Mouse (Mus musculus): Measurements from ENCODE around the gene Srpr.

The Srpr gene

GRCm38 (mm10) chr9:35264509-35264908 is 64.5 kb downstream of the Srpr start:
- DNase-seq: no peak

GRCm38 (mm10) chr9:35267146-35267975 is 67.4 kb downstream of the Srpr start, which contains the start of the genes Fam118b and Rpusd4:
Gene Fam118b, minus strand, starts transcription at chr9:35267805.
Gene Rpusd4, plus strand, starts transcription at chr9:35267865.
- DNase-seq: peak; percentile 97

- peak; percentile 22 for DNase-seq
These were observed 68.2 kb downstream of the Srpr start for GRCm38 (mm10) chr9:35267976-35268715.

- no peak for DNase-seq
These were observed 77.9 kb downstream of the Srpr start for GRCm38 (mm10) chr9:35277855-35278365.

GRCm38 (mm10) chr9:35278451-35278850 is 78.5 kb downstream of the Srpr start:
- no peak for DNase-seq

GRCm38 (mm10) chr9:35282006-35282850 is 82.3 kb downstream of the Srpr start:
- peak; percentile 67 for DNase-seq

GRCm38 (mm10) chr9:35282851-35283200 is 82.9 kb downstream of the Srpr start:
- DNase-seq: peak; percentile 33

GRCm38 (mm10) chr9:35283415-35284069 is 83.6 kb downstream of the Srpr start:
- peak; percentile 44 for DNase-seq

GRCm38 (mm10) chr9:35284351-35284750 is 84.4 kb downstream of the Srpr start:
- no peak for DNase-seq

- DNase-seq: no peak
These were observed 86.4 kb downstream of the Srpr start for GRCm38 (mm10) chr9:35286351-35286750.

- DNase-seq: peak; percentile 67
These were observed 90.0 kb downstream of the Srpr start for GRCm38 (mm10) chr9:35289992-35290391.

- no peak for DNase-seq
These were observed 90.4 kb downstream of the Srpr start for GRCm38 (mm10) chr9:35290417-35290816.

GRCm38 (mm10) chr9:35290916-35291315 is 90.9 kb downstream of the Srpr start:
- no peak for DNase-seq

- DNase-seq: no peak
These were observed 93.5 kb downstream of the Srpr start for GRCm38 (mm10) chr9:35293465-35293864.

All from embryo, embryonic 11 days (tissue).